Mouse (Mus musculus): ENCODE results near the gene Sgf29. TPM values are rescaled to one million over a fixed set of nuclear protein-coding genes. Genes with fewer than 3 reads are reported as not detected.

Sgf29 gene
- total RNA-seq, 2 experiments from 2014 or later = 26.0 to 32.0 TPM

GRCm38 (mm10) chr7:126702358-126702757 is 53.2 kb downstream of the Sgf29 start:
- no peak for DNase-seq
- intact Hi-C loops (cut with DNase I) = no loop called here

- DNase-seq = no peak
- intact Hi-C loops (cut with DNase I) = no loop called here
Observed at GRCm38 (mm10) chr7:126702861-126703756, 54.0 kb downstream of the Sgf29 start.

- DNase-seq = no peak
- intact Hi-C loops (cut with DNase I) = no loop called here
Observed at GRCm38 (mm10) chr7:126703757-126704077, 54.6 kb downstream of the Sgf29 start.

DNA sequence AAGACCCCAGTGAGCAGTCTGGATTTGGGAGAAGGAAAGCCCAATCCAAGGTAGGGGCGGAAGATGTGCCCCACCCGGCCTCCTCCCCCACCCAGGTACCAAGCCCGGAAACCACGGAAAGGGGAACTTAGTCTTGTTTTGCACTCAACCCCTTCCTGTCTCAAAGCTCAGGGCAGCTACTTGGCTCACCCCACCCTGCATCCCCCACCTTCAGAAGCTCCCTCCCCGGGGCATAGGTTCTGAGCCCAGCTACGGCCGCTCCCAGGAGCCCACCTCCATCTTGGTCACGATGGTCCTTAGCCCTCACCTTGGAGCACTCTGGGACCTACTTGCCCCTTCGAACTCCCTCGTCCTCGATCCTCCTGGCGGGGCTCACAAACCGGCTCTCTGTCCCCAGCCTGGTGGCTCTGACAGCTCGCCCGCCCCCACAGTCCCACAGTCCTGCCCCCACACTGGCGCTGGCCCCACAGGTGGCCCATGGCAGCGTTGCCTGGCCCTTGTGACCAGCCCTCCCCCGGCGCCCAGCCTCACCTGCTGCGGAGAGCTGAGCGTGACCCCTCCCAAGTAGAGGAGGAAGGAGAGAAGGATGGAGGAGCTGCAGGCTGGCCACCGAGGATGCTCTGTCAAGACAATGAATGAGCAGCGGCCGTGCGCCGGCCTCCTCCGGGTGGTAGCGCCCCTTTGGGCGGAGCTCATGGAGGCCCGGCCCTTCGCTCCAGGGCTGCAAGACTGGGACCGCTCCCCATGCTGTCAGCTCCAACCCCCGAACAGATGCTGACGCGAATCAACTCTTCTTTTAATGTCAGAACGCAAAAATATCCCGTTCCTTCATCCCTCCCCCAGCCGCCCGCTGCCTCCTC is 55.2 kb downstream of the Sgf29 start:
- intact Hi-C loops (cut with DNase I) = no loop called here
- DNase-seq = peak; percentile 75 to 76

DNA sequence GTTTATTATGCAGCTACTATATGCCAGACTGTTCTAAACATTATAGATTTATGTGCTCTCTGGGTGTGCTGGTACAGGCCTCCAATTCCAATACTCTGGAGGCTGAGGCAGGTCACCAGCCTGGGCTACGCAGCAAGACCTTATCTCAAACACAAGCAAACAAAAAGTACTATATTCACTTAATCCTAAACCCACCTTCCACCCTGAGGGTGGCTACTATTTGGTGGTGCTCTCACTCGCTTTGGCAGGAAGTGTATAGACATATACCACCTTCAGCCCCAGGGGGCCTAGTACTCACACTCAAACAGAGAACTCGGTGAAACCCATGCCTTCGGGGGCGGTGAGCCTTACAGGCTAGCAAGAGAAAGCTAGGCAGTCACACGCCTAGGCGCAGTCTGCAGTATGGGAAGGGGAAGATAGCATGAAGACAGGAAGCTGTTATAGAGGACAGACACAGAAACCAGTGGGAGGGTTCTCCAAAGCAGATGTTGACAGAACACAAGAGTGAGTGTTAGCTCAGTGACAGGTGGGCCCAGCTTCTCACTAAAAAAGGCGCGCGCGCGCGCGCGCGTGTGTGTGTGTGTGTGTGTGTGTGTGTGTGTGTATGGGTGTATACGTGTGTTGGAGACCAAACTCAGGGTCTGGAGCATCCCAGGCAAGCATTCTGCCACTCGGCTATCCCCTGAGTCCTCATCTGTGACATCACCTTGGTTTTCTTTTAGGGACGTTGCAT is 58.5 kb downstream of the Sgf29 start, which contains the start of gene Coro1a:
Gene Coro1a, minus strand, starts transcription at position 346 of the 733 bp plus-strand sequence.
- intact Hi-C loops (cut with DNase I) = no loop called here
- DNase-seq = no peak

DNA sequence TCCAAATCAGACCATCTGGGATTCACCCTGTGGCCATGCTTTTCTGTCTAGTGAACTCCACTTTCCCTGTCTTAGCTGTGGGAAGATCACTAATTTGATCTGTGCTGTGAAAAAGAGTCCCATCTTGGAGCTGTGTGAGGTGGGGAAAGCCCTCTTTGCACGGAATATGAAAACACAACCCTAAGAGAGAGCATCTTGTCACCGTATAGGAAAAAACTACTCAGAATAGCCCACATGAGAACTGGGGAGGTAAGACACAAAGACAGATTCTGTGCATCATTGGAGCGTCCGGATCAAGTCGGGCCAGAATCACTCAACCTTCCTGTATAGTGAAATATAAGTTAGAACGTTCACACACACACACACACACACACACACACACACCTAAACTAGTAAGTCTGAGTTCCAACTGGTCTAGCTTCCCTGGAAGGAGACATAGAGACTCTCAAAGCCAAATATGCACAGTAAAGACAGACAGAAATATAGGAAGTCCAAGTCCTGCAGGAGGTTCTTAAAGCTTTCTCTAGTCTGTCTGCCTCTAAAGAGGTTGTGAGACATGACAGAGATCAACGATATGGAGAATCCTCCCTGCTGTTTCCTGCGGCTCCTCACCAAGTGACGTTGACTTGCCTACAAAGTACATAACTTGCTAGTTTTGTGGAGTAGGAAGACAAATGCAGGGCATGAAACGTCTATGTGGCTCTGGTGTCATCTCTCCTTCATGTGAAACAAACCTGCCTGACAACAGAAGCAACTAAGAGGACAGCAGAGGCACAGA is 59.3 kb downstream of the Sgf29 start:
- no peak for DNase-seq
- intact Hi-C loops (cut with DNase I) = no loop called here

DNA sequence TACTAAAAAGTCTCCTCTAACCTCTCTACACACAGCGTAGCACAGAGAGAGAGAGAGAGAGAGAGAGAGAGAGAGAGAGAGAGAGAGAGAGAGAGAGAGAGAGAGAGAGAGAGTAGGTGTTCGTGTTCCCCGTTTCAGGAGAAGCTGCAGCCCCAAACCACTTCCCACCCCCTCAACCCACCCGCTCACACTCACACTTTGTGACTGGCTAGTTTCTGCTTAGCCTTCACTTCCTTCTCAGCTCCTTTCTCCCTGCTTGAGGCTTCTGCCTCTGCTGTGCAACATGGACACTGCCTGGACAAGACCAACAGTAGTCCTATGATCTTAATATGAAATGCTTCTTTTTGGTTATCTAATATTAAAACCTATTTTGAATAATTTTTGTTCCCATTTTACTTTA is 61.2 kb downstream of the Sgf29 start:
- no peak for DNase-seq
- intact Hi-C loops (cut with DNase I) = no loop called here

DNA sequence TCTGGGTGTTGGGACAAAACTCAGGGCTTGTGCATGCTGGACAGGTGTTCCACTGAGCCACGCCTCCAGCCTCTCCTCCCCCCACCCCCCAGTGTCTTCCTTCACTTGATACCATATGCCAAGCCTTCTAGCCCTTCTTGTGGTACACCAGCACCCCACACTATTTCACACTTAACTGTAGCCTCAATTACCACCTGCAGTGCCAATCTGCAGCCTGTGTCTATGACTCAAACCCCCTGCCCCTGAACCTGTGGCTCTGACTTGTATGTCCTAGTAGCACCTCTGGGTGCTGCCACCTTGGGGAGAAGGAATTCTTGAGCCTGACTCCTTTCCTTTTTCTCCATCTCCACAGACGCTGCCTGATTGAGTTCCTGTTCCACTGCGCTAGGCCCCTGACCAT is 62.8 kb downstream of the Sgf29 start:
- no peak for DNase-seq
- intact Hi-C loops (cut with DNase I) = no loop called here

GRCm38 (mm10) chr7:126715679-126716078 is 66.6 kb downstream of the Sgf29 start:
- no peak for DNase-seq
- intact Hi-C loops (cut with DNase I) = no loop called here

GRCm38 (mm10) chr7:126717566-126717965 is 68.5 kb downstream of the Sgf29 start:
- no peak for DNase-seq
- intact Hi-C loops (cut with DNase I) = no loop called here

GRCm38 (mm10) chr7:126718787-126719337 is 69.8 kb downstream of the Sgf29 start:
- DNase-seq = no peak
- intact Hi-C loops (cut with DNase I) = no loop called here

DNA sequence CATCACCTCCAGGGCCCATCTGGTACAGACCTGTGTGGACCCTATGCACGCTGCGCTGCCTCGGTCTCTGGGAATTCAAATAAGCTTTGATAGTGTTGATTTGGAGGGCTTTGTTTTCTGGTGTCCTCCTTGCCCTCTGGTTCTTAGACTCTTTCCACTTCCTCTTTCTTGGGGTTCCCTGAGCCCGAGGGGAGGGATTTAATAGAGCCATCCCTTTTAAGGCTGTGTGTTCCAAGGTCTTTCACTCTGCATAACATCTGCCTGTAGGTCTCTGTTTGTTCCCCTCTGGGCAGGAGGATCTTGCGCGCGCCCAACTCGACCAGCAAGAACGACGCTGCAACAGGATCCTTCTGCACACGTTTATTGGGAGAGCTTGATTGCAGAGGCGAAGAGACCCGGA is 72.5 kb downstream of the Sgf29 start:
- intact Hi-C loops (cut with DNase I) = no loop called here
- DNase-seq = no peak

Other genes starting within 250 kb of the Sgf29 start
- gene Cd19, start 234.4 kb upstream of the Sgf29 start, total RNA-seq (2021) = 1 to 10 TPM in 1 of 2 experiments, under 1 TPM in 1; 0.50 to 1.2 TPM
- gene Rabep2, start 220.6 kb upstream of the Sgf29 start, total RNA-seq (2021) = 10 to 100 TPM; 10.9 to 12.5 TPM
- gene Atp2a1, start 186.2 kb upstream of the Sgf29 start, total RNA-seq (2021) = under 1 TPM; 0.77 to 0.82 TPM
- gene Sh2b1, start 173.9 kb upstream of the Sgf29 start, total RNA-seq (2021) = 10 to 100 TPM; 46.1 to 46.7 TPM
- 100 to 1,000 TPM; 245 to 251 TPM for gene Tufm, start 161.9 kb upstream of the Sgf29 start, total RNA-seq (2021)
- 10 to 100 TPM; 54.2 to 54.5 TPM for gene Atxn2l, start 145.9 kb upstream of the Sgf29 start, total RNA-seq (2021)
- 100 to 1,000 TPM; 149 to 159 TPM for gene Eif3c, start 82.9 kb upstream of the Sgf29 start, total RNA-seq (2021)
- gene Apobr, start 64.4 kb upstream of the Sgf29 start, total RNA-seq (2021) = under 1 TPM; 0.69 to 0.81 TPM
- gene Cln3, start 63.5 kb upstream of the Sgf29 start, total RNA-seq (2021) = 10 to 100 TPM; 14.7 to 16.6 TPM
- not detected for gene Il27, start 54.4 kb upstream of the Sgf29 start, total RNA-seq (2021)
- 10 to 100 TPM in 1 of 2 experiments, 1 to 10 TPM in 1; 7.2 to 10.5 TPM for gene Nupr1, start 18.4 kb upstream of the Sgf29 start, total RNA-seq (2021)
- 10 to 100 TPM; 12.0 to 32.5 TPM for gene Sult1a1, start 27.1 kb downstream of the Sgf29 start, total RNA-seq (2021)
- 10 to 100 TPM; 50.7 to 59.8 TPM for gene Bola2, start 46.1 kb downstream of the Sgf29 start, total RNA-seq (2021)
- 1 to 10 TPM; 6.1 to 8.0 TPM for gene Slx1b, start 46.5 kb downstream of the Sgf29 start, total RNA-seq (2021)
- gene Coro1a, start 58.5 kb downstream of the Sgf29 start, total RNA-seq (2021) = 10 to 100 TPM; 12.7 to 14.6 TPM
- 100 to 1,000 TPM in 1 of 2 experiments, 10 to 100 TPM in 1; 97.7 to 103 TPM for gene Mapk3, start 110.3 kb downstream of the Sgf29 start, total RNA-seq (2021)
- gene Gdpd3, start 117.0 kb downstream of the Sgf29 start, total RNA-seq (2021) = 1 to 10 TPM; 3.6 to 4.6 TPM
- gene Ypel3, start 127.6 kb downstream of the Sgf29 start, total RNA-seq (2021) = 10 to 100 TPM; 61.9 to 71.7 TPM
- gene Tbx6, start 132.2 kb downstream of the Sgf29 start, total RNA-seq (2021) = under 1 TPM; 0.29 to 0.35 TPM
- gene Ppp4c, start 143.2 kb downstream of the Sgf29 start, total RNA-seq (2021) = 10 to 100 TPM; 53.2 to 58.2 TPM
- gene Fam57b, start 148.4 kb downstream of the Sgf29 start, total RNA-seq (2021) = 10 to 100 TPM; 10.1 to 11.0 TPM
- not detected for gene 4930451I11Rik, start 182.3 kb downstream of the Sgf29 start, total RNA-seq (2021)
- gene Doc2a, start 198.1 kb downstream of the Sgf29 start, total RNA-seq (2021) = not detected
- gene Hirip3, start 212.7 kb downstream of the Sgf29 start, total RNA-seq (2021) = 10 to 100 TPM; 10.3 to 13.8 TPM
- 10 to 100 TPM; 23.8 to 30.0 TPM for gene Ino80e, start 213.1 kb downstream of the Sgf29 start, total RNA-seq (2021)
- gene Taok2, start 235.4 kb downstream of the Sgf29 start, total RNA-seq (2021) = 10 to 100 TPM; 65.6 to 65.7 TPM